Mouse (Mus musculus): ENCODE results near the gene Dnah14.

The Dnah14 gene

DNA sequence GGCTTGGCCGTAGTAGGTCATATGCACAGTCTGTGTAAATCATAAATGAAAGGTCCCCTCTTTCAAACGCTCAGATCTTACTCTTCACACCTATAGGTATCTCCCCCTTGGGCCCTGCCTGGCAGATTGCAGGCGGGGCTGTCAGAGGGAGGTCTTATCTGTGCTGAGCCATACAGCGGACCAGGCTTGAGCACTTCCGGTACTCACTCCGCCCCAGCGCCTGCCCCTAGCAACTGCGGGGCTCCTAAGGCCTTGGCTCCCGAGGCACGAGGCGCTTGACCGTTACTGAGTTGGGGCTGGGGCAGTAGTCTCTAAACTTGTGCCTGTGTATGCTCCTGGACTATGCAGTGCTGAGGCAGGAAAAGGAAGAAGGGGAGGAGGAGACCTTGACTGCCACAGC is at the start of gene Dnah14:
Dnah14 (plus strand) TSS at position 238 of the 400 bp plus-strand sequence.
- no peak for DNase-seq (ENCODE audit: low read depth in 2 of 2, low spot score in 2 of 2)

DNA sequence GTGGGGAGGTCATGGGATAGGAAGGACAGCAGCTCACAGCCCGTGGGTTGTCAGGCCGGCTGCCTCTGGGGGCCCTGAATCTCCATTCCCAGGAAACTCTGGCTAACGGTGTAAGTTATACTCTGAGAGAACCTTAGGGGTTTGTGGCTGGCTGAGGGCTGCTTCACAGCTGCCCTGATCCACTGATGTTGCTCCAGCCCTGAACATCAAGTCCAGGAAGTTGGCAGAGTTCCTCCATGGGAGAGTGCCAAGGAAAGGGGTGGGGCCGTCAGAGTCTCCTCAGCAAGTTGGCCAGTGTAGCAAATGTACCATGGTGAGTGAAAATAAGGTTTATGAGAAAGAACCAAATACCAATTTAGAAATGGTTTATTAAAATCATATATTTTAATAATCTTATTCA is 47.0 kb upstream of the Dnah14 start:
- DNase-seq (ENCODE audit: low read depth in 2 of 2, low spot score in 2 of 2), result no peak

DNA sequence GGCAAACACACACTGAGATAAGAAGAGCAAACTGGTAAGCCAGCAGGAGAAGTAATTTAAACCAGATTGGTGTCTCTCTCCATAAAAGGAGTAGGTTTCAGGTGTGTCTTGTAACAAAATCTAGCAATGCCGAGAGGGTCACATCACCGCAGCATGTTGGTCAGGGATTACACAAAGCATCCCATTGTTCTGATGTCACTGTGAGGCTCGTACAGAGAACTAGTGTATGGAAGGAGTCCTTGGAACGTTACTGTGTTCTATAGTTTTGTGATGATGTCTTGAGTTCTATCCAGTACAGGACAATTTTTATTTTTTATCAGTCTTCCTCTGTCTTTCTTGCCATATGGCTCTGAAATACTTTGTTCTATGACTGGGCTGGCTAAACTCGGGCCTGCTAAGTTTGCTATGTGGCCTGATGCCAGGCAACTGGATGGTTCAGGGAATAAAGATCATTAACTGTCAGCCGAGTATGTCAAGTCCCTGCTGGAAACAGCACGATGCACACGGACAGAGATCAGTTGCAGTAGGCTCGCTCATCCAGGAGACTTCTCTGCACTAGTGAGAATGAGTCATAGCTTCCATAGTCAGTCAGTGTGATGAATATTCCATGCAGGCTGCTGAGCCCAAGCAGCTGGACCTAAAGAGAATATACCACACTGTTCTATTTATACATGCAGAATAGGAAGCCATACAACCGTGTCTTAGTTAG is 41.0 kb upstream of the Dnah14 start:
- DNase-seq (ENCODE audit: low read depth in 2 of 2, low spot score in 2 of 2), result no peak

DNA sequence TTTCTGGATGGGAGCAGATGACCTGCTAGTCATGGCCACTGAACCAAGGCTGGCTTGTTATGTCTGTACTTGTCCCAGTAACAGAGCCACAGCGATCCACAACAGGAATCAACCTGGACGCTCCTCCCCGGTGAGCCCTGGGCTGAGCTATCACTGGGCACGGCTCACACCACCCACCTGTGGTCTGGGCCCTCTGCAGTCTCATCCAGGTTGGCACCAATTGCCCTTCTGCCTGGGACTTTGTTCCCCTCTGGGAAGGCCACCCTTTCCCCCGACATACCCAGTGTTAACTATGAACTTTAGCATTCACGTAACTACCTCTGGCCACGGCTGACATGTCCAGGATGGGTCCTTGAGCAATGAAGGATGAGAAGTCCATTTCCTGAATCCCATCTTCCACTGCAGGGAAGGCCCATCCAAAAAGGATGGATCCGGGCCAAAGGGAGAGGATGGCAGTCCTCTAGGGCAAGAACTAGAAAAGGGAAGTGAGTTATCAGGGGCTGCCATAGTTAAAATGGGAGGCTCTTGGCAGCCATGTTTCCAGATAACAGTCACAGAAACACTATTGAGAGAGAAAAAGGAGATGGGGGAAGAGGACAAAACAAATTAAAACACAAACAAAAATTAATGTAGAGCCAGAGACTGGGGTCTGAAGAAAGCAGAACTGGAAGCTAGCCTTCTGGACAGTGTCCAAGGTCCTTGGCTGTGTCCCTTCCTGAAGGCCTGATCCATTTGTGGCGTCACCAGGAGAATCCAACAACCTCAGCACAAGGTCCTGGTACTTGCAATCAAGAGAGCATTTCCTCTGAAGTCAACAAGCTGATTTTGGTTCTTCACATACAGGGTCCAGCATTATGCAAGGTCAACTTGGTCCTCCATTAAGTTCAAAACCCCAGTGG is 38.5 kb upstream of the Dnah14 start:
- no peak for DNase-seq (ENCODE audit: low read depth in 2 of 2, low spot score in 2 of 2)

DNA sequence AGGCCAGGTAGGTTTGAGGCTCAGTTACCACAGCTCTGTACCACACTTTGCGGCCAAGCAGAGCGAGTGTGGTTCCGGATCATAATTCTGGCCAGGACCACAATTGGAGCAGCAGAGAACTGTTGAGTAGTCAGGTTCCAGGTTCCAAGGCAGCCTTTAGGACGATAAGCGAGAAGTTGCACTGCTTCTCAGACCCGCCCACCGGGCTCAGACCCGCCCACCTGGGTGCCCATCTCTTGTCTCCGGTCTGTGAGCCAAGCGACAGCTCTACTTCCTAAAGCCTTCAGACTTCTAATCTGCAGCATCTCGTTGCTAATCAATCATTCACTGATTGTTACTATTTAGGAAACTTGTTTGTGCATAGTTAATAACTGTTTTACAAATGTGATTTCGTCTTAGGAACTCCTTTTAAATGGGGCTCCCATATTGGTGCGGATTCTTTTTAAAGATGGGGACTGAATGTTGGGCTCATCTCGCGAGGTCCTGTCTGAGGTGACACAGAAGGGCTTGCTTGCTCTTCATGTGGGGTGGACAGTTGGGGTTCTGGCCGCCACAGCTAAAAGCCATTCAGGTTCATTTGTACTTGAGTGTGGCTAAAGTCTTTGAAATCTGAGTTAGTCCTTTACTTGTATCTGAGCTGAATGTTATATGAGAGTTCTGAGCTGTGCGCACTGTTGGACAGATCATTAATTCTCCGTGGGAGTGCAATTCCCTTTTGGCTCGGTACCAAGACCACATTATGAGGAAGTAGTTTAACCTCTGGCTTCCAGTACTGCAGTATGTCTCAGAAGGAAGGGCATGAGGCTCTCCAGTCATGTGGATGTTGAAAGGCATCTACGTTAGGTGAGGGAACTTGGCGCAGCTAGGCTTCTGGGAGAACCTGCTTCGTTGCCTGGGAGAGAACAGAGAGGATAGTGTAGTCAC is 36.3 kb upstream of the Dnah14 start:
- no peak for DNase-seq (ENCODE audit: low read depth in 2 of 2, low spot score in 2 of 2)

DNA sequence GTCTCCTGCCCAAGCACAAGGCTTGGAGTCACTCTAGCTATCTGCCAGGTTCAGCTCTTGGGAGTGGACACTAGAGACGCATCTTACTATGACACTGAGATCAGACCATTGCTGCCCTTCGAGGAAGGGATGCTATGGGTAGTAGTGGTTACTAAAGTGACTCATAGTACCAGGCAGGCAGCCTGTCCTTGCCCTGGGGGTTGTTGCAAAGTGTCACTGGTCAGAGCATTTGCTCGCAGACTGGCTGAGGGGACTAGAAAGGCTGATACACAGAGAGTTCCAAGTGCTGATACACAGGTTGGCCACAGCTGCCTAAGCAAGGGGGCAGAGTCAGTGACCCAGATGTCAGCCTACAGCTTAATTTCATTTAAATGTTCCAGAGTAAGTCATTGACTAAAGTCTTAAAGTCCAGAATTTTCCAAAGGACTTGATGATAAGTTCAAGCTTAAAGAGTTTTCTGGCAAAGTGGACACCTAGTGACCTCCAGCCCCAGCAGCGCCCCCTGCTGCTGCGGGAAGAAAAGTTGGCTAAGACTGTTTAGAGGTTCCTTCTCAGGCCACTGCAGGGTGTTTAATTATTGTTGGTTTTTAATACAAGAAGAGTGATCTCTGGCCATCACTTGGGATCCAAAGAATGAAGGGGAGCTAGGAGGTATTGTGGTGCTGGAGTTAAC is 32.5 kb upstream of the Dnah14 start:
- no peak for DNase-seq (ENCODE audit: low read depth in 2 of 2, low spot score in 2 of 2)

DNA sequence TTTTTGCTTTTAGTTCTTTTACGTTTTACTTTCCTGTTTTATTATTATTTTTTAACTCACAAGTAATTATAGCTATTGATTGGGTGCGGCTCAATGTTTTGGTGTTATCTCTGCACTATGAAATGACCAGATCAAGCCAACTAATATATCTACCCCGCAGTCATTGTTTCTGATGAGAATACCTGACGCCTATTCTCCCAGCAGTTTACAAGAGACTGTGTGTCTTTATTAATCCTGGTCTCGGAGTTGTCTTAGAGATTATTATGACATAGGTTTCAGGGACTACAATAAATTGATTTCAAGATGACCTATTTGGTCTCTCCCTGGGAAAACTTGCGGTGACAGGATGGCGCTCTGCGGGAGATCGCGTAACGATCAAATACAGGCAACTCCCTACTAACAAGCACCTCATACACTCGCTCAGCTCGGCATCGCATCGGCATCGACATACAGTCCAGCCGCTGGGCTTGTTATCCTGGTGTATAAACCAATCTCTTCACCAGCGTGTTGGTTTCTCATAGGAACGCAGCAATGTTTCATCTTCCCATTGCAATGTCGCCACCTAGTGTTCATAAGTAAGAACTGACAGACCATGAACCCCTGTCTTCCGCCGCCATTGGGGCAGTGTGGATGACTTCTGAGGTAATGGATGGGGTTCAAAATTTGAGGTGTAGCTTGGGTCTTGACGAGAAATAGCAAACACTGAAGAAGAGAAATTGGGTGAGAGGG is 31.2 kb upstream of the Dnah14 start:
- peak; percentile 18 to 42 for DNase-seq (ENCODE audit: low read depth in 2 of 2, low spot score in 2 of 2)

DNA sequence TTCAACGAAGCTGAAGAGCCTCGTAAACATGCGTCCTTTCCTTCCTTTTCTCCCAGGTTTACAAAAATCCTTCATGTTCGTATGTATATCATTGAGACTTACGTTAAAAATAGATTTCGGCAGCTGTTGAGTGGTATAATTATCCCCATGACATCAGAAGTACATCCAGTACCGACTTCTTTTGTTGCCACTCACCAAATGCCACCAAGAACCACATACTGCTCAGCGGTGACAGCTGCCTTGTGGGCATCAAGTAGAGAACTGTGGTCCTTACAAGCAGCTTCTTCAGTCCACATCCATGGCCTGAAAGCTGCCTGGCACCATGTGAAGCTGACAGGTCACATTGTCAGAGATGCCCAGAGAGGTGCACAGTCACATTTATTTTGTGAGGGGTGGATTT is 26.4 kb upstream of the Dnah14 start:
- no peak for DNase-seq (ENCODE audit: low read depth in 2 of 2, low spot score in 2 of 2)

DNA sequence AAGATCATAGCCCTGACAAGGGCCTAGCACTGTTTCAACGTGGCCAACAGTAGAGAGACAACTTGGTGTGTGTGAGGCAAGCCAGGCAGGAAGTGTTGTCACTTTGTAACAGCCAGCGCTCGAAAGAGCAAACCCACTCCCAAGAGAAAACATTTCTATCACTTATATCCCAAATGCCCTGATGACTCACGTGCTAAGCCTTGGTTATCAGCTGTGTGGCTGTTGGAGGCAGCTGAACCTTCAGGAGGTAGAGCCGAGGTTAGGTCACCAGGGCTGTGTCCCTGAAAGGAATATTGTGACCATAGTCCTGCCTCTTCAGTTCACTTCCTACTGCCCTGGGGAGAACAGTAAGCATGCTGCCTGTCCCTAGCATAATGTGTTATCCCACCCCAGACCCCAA is 25.5 kb upstream of the Dnah14 start:
- no peak for DNase-seq (ENCODE audit: low read depth in 2 of 2, low spot score in 2 of 2)

DNA sequence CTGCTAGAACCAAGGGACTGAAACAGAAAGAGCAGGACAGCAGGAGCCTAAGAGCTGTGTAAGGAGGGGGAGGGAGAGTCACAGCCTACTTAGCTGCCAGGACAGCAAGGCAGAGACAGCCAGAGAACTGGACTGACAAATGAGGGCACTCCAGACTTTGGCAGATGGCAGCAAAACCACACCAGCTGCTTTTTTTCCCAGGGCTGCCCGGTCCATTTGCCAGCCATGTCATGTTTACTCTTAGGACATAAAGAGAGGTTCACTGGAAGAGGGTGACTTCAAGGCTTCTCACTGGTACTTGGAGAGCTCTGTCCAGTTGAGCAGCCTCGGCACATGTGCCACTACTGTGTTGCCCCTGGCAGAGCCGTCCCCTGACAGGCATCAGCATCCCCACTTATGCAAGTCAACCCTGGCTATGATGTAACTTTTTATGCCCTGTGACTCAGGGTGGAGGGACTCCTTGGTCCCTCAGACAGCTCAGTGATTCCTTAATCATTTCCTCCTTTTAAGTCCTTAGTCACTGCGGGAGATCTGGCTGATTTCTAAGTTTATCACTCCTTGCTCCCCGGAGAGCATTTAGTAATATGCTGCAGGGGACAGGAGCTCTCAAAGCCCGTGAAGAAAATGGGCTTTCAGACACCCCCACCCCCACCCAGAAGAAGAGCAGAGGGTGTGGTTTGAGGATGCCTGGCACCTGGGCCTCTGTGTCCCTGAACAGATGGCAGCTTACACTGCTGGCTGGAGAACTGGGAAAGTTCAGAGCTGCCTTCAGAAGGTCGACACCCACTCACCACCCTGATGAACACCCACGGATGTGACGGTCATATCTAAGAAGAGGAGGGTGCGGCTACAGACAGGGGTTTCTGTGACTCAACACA is 23.6 kb upstream of the Dnah14 start:
- DNase-seq (ENCODE audit: low read depth in 2 of 2, low spot score in 2 of 2), result no peak

DNA sequence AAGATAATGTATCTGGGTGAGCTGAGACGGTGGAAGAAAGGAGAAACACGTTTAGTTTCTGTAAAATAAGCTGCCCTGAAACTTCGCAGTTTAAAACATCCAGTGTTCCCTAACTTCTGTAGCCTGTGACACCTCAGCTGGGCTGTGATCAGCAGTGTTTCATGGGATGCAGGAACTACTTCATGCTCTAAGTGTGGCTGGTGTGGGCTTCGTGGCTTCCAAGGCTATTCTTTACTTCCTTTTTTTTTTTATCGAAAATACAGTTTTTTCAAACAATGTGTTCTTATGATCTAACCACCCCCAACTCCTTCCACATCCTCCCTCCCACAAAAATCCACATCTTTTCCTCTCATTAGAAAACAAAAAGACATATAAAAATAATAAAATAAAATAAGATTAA is 20.9 kb upstream of the Dnah14 start:
- no peak for DNase-seq (ENCODE audit: low read depth in 2 of 2, low spot score in 2 of 2)

DNA sequence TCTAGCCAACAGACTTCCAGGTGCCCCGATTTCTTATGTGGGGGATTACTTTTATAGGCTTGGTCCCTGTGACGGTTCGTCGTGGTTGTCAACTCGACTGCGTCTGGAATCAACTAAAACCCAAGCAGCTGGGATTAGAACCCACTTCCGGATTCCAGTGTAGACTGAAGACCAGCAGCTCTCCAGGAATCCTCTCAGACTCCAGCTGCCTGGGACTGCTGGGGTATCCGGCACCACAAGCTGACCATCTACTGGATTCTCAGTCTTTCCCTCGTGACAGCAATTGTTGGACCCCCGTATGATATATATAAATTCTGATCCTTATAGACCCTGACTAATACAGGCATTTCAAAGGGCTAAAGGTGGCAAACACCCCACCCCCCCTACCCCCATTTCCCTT is 16.7 kb upstream of the Dnah14 start:
- no peak for DNase-seq (ENCODE audit: low read depth in 2 of 2, low spot score in 2 of 2)

DNA sequence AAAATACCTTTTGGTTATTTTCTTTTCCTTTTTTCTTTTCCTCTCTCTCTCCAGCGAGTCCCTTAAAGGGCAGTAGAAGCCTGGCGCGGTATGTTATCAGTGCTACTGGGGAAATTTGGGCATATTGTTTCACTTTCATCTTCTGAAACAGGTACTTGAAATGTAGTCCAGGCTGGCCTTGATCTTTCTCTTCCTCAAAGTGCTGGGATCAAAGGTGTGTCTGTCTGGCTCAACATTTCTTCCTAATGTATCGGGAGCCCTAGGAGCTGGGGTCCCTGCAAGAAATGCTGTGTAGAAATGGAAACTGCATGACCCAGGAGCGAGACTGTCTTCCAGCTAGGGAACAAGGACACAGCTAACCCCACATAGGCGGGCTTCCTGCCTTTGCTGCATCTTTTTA is 16.0 kb upstream of the Dnah14 start:
- DNase-seq (ENCODE audit: low read depth in 2 of 2, low spot score in 2 of 2), result no peak

DNA sequence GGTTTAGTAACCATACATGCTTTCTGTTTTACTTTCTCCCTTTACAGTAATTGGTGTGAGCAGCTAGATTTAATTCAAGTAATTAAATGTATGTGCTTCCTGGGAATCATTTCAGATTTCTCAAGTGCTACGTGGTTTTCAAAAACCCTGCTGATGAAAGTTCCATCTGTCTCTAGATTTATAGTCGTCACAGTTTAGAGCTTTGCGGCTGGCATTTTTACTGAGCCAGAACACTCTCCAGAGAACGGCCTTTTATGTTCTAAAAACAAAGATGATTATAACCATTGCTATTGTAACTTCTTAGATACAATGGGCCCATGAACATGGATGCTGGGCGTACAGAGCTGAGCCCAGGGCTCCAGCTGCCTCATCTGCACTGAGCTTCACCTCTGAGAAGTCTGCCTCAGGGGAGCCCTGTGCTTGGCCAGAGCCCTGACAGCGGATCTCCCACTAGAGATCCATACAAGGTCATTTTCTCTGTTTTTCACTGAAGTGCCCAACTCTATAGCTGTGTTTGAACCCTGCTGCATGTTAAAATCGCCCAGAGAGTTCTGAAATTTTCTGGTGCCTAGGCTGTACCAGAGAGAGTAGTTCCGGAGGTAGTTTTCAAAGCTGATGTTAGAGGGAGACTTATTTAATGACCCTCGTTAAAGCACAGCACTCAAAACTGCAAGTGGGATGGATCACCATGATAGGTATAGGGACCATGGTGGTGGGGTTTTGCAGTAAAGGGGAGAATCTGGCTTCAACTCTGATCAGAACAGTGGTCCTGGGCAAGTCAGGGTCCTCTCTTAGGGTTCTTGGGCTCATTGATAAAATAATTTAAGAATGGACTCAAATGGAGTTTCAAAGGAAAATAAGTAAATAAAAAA is 15.2 kb upstream of the Dnah14 start:
- DNase-seq (ENCODE audit: low read depth in 2 of 2, low spot score in 2 of 2), result no peak

DNA sequence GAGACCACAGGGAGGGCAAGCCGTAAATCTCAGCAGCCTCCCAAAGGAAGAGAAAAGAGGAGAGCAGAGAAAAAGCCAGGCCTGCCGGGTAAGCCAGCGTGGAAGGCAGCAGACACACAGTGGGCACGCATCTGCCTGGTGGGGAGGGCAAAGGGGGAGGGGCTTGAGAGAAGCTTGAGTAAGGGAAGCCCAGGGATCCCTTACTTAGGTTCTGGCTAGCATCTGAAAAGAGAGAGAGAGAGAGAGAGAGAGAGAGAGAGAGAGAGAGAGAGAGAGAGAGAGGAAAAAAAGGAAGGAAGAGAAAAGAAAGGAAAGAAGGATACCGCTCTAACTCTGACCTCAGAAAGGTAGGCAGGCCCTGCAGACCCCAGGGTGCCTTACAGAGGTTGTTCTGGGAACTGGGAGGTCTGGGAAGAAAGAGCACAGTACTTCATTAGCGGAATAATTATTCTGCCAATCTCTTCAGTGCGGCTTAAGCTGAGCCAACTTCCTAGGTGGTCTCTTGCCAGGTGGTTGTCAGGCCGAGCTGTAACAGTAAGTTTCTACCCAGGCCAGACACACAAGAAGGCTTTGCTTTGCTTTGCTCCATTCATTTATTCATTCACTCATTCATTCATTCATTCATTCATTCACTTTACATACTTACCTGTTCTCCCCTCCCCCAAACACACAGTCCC is 14.5 kb upstream of the Dnah14 start:
- DNase-seq (ENCODE audit: low read depth in 2 of 2, low spot score in 2 of 2), result no peak

DNA sequence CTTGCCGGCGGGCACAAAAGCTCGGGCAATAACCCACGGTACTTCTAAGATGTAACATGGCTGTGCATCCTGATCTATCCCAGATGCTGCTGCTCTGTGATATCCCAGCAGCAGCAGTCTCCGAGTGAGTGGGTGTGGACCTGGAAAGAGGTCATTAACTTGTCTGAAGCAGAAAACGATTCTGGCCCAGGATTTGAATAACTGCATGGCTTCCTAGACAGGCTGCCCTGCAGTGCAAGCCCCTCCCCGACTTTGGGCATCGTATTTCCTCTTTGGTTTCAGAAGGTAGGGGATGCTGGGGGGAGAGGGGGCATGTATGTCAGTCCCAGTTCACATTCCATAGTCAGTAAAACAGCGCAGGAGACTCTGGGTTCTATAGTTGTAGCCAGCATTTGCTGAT is 6.9 kb upstream of the Dnah14 start:
- DNase-seq (ENCODE audit: low read depth in 2 of 2, low spot score in 2 of 2), result no peak

DNA sequence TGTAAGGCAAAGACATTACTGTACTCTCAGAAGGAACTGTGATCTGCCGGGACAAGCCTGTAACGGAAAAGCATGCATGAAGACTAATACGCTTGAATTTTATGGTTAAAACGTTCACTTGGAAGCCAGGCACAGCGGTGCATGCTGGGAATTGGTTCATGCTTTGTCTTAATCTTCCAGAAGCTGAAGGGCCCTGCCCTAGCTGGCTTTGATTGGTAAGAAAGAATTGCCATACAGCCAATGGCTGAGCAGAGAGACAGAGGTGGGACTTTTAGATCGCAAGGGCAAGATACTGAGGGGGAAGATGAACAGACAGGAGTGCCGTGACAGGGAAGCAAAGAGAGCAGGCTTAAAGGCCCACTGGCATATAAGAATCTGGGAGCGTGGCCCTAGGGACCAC is 6.8 kb downstream of the Dnah14 start:
- no peak for DNase-seq (ENCODE audit: low read depth in 2 of 2, low spot score in 2 of 2)

DNA sequence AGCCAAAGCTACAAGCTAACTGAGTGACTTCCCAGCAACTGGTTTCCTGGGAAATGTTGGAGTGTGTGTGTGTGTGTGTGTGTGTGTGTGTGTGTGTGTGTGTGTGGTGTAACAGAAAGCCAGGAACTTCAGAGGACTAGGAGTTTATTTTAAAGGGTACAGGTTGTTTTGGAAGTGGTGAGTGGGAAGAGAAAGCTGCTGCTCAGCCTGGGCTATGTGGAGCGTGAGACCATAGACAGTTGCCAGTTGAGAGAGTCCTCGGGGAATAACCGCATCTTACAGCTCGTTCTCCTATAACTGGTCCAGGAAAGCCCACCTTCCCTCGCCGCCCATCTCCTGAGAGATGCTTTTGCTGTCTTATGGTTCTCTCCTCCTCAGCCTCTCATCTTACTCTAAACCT is 12.8 kb downstream of the Dnah14 start:
- no peak for DNase-seq (ENCODE audit: low read depth in 2 of 2, low spot score in 2 of 2)

Data from CD8-positive naive resting alpha-beta T cell, adult 2 months (primary cell).